Mouse (Mus musculus) kidney, adult 2 months (tissue): ENCODE results near the gene Qrich2. TPM values are rescaled to one million over a fixed set of nuclear protein-coding genes. Genes with fewer than 3 reads are reported as not detected.

ENCODE experiments used
- DNase-seq: peaks from one replicate; pipeline ENCODE4 v3.0.0; 2021
- H3K27ac ChIP-seq: fragments of 200-500 bp; 2 replicates; pipeline ENCODE4 v1.5.1; 2012; ENCODE audit warnings: low read depth, low read length, control low read depth, inconsistent platforms; ENCODE audit not compliant: insufficient read depth
- H3K27me3 ChIP-seq: fragments of 200-500 bp; replicated peaks from 2 replicates; pipeline ENCODE4 v1.6.1; 2012; ENCODE audit warnings: mild to moderate bottlenecking, moderate library complexity, low read length, inconsistent platforms; ENCODE audit not compliant: control insufficient read depth, insufficient read depth
- H3K36me3 ChIP-seq: fragments of 200-500 bp; 2 replicates; pipeline ENCODE4 v1.6.1; 2012; ENCODE audit warnings: mild to moderate bottlenecking, moderate library complexity, low read length, inconsistent platforms; ENCODE audit not compliant: control insufficient read depth, insufficient read depth
- H3K4me1 ChIP-seq: fragments of 200-500 bp; 2 replicates; pipeline ENCODE4 v1.6.1; 2011; ENCODE audit warnings: low read length; ENCODE audit not compliant: control insufficient read depth, insufficient read depth
- H3K4me3 ChIP-seq: fragments of 200-500 bp; 2 replicates; pipeline ENCODE4 v1.5.1; 2011; ENCODE audit warnings: mild to moderate bottlenecking, low read depth, low read length, control low read depth; ENCODE audit not compliant: insufficient read depth
- CTCF ChIP-seq: fragments of 200-500 bp; conservative IDR thresholded peaks from 2 replicates; pipeline ENCODE4 v1.5.1; 2011; ENCODE audit warnings: low read depth, mild to moderate bottlenecking, control low read depth, low read length, moderate library complexity, mixed read lengths; ENCODE audit not compliant: insufficient read depth, insufficient read length
- POLR2A ChIP-seq: fragments of 200-500 bp; IDR thresholded peaks from one replicate; pipeline ENCODE4 v1.6.1; 2011; ENCODE audit warnings: low read depth, low read length, control low read depth
- WGBS: fragments of 180-500 bp; shearing (Covaris S2); methylation state at CpG from one replicate; pipeline ENCODE4 v1.1.7; 2018; 5-methylcytosine and 5-hydroxymethylcytosine counted together
- polyA plus RNA-seq: library from polyadenylated mRNA; depleted of rRNA; stranded (reverse); fragments of >200 nt; gene quantifications from 2 replicates; pipeline ENCODE4 v1.2.3, GENCODE M21; 2012

Qrich2 gene
- polyA plus RNA-seq, 1 experiment: 0.08 TPM

DNA sequence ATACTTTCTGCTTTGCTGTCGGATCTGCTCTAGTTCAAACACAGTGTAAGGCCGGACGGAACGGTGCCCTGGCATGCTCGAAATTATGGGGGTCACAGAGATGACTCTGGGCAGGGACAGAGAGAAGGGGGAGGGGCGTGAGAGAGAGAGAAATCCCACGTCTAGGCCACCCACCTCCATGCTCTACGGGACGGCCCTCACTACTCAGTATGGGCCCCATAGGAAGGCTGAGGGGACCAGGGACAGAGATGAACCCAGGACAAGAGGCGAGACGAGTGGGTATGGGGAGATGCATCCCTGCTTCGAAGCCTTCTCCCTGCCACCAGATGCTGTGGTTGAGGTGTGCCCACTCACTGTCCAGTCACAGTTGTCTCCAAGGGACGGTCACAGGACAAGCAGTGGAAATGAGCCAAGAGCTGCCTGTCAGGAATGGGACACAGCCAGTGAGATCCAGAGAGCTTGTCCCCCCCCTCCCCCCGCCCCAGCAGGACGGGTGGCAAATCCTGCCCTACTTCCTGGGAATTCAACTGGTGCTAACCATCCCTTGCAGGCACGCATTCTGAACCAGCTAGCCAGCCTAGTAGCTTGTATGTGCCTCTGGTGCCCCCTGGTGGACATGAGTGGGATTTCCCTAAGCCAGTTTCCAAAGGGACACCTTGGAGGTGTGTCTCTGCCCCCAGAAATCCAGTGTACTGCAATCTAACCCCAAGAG lies 20.3 kb downstream of the Qrich2 start:
- no peak overlapping the region for H3K4me3 ChIP-seq
- no peak overlapping the region for H3K27ac ChIP-seq
- peak; percentile 94 for DNase-seq
- no peaks in the 10 kb centered on the region for H3K36me3 ChIP-seq
- 38% methylated on average over 16 of the region's 16 CpGs for WGBS
- H3K4me1 ChIP-seq: 0 out of 2 replicates have a peak, but pooled peaks cover 3% of the 10 kb centered on the region
- peak; percentile 99; the same call in 1 of the 2 replicates for TF ChIP-seq CTCF
- no peak for TF ChIP-seq POLR2A
- no peaks in the 10 kb centered on the region for H3K27me3 ChIP-seq

DNA sequence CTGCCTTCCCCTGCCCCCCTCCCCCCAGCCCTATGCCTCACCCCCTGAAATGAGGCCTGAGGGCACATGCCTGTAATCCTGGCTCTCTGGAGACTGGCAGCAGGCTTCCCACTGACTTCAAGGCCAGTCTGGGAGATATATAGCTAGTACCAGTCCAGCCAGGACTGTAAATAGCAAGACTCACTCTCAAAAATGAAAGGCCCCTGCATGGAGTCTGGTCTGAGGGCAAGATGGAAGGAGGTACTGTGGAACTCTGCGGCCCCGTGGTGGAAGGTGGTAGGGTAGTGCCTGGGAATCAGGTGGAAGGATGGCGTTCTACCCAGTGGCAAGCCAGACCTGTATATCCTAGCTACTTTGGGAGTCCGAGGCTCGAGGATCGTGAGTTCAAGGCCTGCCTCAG lies 22.1 kb downstream of the Qrich2 start:
- WGBS: 93% methylated on average over 6 of the region's 6 CpGs
- Histone ChIP-seq H3K27me3 (no peaks in the 10 kb centered on the region), H3K27ac (no peak overlapping the region), H3K36me3 (no peaks in the 10 kb centered on the region), H3K4me1 (0 out of 2 replicates have a peak, but pooled peaks cover 3% of the 10 kb centered on the region), H3K4me3 (no peak overlapping the region)
- DNase-seq: no peak
- no peak for TF ChIP-seq POLR2A
- TF ChIP-seq CTCF: no peak

DNA sequence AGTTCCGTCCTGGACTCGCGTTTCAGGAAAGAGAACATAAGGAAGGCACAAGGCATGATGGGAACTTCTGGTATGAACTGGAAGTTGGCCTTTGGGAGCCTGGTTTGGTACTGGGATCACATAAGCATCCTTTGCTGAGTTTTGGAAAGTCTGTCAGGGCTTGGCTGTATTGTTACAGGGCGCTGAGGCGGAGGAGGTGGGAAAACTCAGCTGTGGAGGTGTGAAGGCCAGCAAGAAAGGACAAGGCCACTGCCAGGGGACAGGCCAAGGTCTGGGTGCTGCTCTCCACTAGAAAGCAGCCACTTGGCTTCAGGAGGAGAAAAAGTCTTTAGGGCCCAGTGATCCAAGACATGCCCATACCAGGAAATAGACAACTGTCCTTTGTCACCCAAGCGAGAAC lies 22.7 kb downstream of the Qrich2 start:
- Histone ChIP-seq H3K4me1 (0 out of 2 replicates have a peak, but pooled peaks cover 3% of the 10 kb centered on the region), H3K27ac (no peak overlapping the region), H3K36me3 (no peaks in the 10 kb centered on the region), H3K27me3 (no peaks in the 10 kb centered on the region), H3K4me3 (no peak overlapping the region)
- 81% methylated on average over 6 of the region's 6 CpGs for WGBS
- no peak for DNase-seq
- TF ChIP-seq CTCF (no peak), POLR2A (no peak)

DNA sequence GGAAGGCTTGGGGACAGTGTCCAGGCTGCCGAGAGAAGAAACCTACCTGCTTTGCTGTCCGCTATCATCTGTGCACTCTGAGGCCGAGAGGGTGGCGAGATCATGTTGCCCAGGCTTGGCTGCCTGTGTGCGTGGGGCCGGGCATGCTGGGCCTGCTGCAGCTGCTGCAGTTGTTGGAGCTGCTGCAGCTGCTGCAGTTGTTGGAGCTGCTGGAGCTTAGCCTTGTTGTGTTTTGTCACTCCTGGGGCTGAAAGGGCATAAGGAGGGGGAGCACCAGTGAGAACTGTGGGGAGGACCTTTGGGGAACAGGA lies 23.2 kb downstream of the Qrich2 start:
- Histone ChIP-seq H3K4me3 (no peak overlapping the region), H3K27me3 (no peaks in the 10 kb centered on the region), H3K27ac (no peak overlapping the region), H3K4me1 (0 out of 2 replicates have a peak, but pooled peaks cover 3% of the 10 kb centered on the region), H3K36me3 (no peaks in the 10 kb centered on the region)
- no peak for TF ChIP-seq CTCF
- TF ChIP-seq POLR2A: no peak
- whole genome bisulfite sequencing: 60% methylated on average over 6 of the region's 6 CpGs
- no peak for DNase-seq

DNA sequence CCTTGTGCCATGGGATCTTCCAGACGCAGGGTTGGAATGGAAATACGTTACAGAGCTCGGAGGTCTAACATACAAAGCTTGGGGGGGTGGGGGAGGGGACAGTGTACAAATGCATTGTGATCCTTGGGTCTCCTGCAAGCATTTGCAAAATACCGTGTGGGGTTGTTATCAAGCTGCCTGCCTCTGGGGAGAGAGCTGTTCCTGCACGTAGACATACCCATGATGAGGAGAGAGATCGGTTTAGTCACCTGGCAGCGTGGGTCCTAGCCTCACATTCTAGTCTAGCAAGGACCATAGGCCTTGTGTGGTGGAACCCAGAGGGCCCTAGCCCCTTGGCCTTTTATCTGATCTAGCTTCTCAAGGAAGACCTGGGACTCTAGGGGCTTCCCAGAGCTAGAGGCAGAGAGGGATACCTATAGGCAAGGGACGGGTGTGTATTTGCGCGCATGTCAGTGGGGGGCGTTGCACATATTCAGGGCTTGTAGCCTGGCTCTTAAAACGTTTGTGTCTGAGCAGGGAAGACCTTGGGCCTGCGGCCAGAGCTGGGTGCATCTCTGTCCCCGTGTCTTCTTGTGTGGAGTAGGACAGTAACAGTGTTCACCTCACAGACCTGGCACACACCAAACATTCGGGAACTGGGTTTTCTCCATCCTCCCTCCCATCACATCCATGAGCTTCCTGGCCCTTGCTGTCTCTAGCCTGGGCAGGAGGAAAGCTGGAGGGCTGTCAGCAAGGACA lies 23.7 kb downstream of the Qrich2 start:
- TF ChIP-seq POLR2A (no peak), CTCF (no peak)
- H3K4me3 ChIP-seq: no peak overlapping the region
- no peaks in the 10 kb centered on the region for H3K27me3 ChIP-seq
- no peak overlapping the region for H3K27ac ChIP-seq
- WGBS: 79% methylated on average over 15 of the region's 15 CpGs
- H3K36me3 ChIP-seq: no peaks in the 10 kb centered on the region
- H3K4me1 ChIP-seq: 0 out of 2 replicates have a peak, but pooled peaks cover 6% of the 10 kb centered on the region
- no peak for DNase-seq

DNA sequence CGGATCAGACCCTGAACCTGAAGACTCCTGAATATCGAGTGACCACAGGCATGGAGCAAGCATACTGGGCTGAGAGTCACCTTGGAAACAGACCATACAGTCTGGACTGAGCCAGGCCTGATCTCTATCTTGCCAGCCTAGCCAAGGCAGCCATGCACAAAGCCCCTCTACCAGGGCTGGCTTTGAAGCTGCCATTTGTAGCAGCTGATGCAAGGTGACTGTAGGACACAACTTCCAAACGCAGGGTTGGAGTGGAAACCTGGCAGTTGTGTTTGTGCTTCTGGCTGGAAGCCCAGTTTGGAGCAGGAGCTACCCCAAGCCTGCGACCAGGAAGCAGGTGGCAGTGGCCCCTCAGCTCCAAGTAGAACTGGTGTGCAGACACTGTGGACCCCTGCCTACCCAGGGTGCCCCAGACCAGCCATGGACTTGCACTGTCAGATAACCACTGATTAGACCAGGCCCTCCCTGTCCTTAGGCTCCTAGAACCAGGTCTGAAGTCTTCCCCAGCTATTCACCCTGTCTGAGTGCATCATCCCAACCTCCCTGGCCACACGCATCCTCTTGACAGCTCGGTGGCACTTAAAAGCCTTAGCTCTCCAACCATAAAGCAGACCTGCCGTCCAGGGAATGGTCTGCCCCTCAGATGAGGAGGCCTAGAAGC lies 25.5 kb downstream of the Qrich2 start:
- no peaks in the 10 kb centered on the region for H3K27me3 ChIP-seq
- H3K27ac ChIP-seq: no peak overlapping the region
- WGBS: 47% methylated on average over 7 of the region's 7 CpGs
- peak; percentile 51 for DNase-seq
- H3K4me1 ChIP-seq: peaks cover 19% of the 10 kb centered on the region
- H3K4me3 ChIP-seq: no peak overlapping the region
- no peaks in the 10 kb centered on the region; the same call in 1 of the 2 replicates for H3K36me3 ChIP-seq
- TF ChIP-seq POLR2A (no peak), CTCF (no peak)
